Mouse (Mus musculus): ENCODE measurements at regions not wholly inside any gene's neighbourhood (a gene's known extent, or its start where the extent isn't known, plus 50 kb on each side); places are given as distances from the start of the nearest gene placed in this dataset.
A peak's percentile ranks its signal among the peaks of the same experiment; 100 is the strongest.

DNA sequence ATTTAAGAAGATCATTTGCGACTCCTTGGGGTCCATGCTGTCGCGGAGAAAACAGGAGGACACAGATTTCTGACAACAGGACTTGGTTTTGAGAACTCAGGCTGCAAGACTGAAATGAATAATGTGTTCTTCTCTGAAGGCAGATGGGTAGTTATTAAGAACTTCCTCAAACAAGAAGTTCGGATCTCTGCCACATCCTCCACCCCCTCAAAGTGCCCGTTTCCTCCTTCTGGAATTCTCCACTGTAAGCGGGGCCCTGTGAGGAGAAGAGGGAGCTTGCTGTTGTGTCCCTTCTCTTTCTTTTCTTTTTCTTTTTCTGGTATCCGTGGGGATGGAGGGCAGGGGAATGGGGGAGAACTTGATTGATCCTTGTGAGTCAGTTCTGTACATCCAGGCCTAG is 118.9 kb downstream of the 1700020N01Rik start:
- Histone ChIP-seq H3K4me2 (ENCODE audit: low read depth, low read length, poor library complexity, severe bottlenecking) (no peak overlapping the region), H3K9ac (replicated peaks; ENCODE audit: low read length, poor library complexity, severe bottlenecking) (no peak overlapping the region), H3K9me3 (ENCODE audit: low read length) (no peaks in the 10 kb centered on the region), H3K36me3 (ENCODE audit: insufficient read depth, low read length) (no peaks in the 10 kb centered on the region), H3K4me3 (ENCODE audit: low read depth, low read length) (no peak overlapping the region), H3K27ac (ENCODE audit: low read depth, low read length) (no peak overlapping the region), H3K27me3 (ENCODE audit: insufficient read depth, low read length) (no peaks in the 10 kb centered on the region), H3K4me1 (ENCODE audit: insufficient read depth, low read length) (no peaks in the 10 kb centered on the region)
- no peak for TF ChIP-seq CTCF (IDR thresholded peaks at IDR 0.05)
- ATAC-seq (ENCODE audit: low FRiP score), result no peak
- DNase-seq (ENCODE audit: low spot score), result no peak
- 85% methylated on average over 7 of the region's 7 CpGs for WGBS

DNA sequence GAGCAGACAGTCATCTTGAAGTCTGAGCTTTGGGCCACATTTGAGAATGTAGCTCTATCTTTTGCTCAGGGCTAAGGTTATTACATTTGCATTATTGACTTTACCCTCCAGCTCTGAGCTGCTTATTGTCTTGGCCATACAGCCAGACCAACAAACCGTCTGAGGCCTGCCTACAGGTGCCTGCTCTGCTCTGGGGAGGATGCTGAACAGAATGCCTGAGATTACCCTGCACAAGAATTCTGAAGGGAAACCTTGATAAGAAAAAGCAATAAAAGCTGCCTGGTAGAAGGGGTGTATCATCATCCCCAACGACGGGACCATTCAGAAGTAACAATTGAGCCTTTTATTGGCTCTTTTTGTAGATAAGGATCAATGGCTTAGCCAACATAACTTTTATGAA is 119.9 kb downstream of the 1700020N01Rik start:
- ATAC-seq (ENCODE audit: low FRiP score) (no peak), DNase-seq (ENCODE audit: low spot score) (no peak)
- Histone ChIP-seq H3K9me3 (ENCODE audit: low read length) (no peaks in the 10 kb centered on the region), H3K27me3 (ENCODE audit: insufficient read depth, low read length) (no peaks in the 10 kb centered on the region), H3K4me3 (ENCODE audit: low read depth, low read length) (no peak overlapping the region), H3K27ac (ENCODE audit: low read depth, low read length) (no peak overlapping the region), H3K4me1 (ENCODE audit: insufficient read depth, low read length) (no peaks in the 10 kb centered on the region), H3K4me2 (ENCODE audit: low read depth, low read length, poor library complexity, severe bottlenecking) (no peak overlapping the region), H3K9ac (replicated peaks; ENCODE audit: low read length, poor library complexity, severe bottlenecking) (no peak overlapping the region), H3K36me3 (ENCODE audit: insufficient read depth, low read length) (no peaks in the 10 kb centered on the region)
- 79% methylated on average over 3 of the region's 3 CpGs for WGBS
- TF ChIP-seq CTCF (IDR thresholded peaks at IDR 0.05), result no peak

DNA sequence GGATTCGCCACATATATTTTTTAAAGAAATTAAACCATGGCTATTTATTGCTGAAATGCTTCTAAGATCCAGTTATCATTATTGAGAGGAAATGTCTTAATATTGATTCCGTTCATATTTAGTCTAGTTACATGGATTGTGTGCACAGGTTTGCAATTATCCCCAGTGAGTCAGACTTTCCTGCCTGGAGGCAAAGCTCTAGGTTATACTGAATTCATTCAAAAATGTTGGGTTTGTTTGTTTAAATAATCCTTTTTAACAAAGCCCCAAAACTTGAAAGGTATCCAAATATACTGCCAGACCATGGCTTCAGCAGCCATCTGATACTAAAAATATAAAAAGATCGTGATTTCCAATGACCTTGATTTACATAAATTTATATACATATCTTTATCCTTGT is 122.5 kb downstream of the 1700020N01Rik start:
- no peak overlapping the region for H3K9ac ChIP-seq (replicated peaks; ENCODE audit: low read length, poor library complexity, severe bottlenecking)
- no peak overlapping the region for H3K4me3 ChIP-seq (ENCODE audit: low read depth, low read length)
- no peak overlapping the region for H3K4me2 ChIP-seq (ENCODE audit: low read depth, low read length, poor library complexity, severe bottlenecking)
- 82% methylated on average over 3 of the region's 3 CpGs for WGBS
- no peaks in the 10 kb centered on the region for H3K9me3 ChIP-seq (ENCODE audit: low read length)
- no peaks in the 10 kb centered on the region for H3K27me3 ChIP-seq (ENCODE audit: insufficient read depth, low read length)
- no peaks in the 10 kb centered on the region for H3K36me3 ChIP-seq (ENCODE audit: insufficient read depth, low read length)
- no peak for TF ChIP-seq CTCF (IDR thresholded peaks at IDR 0.05)
- no peaks in the 10 kb centered on the region for H3K4me1 ChIP-seq (ENCODE audit: insufficient read depth, low read length)
- no peak for DNase-seq (ENCODE audit: low spot score)
- no peak for ATAC-seq (ENCODE audit: low FRiP score)
- H3K27ac ChIP-seq (ENCODE audit: low read depth, low read length), result no peak overlapping the region

DNA sequence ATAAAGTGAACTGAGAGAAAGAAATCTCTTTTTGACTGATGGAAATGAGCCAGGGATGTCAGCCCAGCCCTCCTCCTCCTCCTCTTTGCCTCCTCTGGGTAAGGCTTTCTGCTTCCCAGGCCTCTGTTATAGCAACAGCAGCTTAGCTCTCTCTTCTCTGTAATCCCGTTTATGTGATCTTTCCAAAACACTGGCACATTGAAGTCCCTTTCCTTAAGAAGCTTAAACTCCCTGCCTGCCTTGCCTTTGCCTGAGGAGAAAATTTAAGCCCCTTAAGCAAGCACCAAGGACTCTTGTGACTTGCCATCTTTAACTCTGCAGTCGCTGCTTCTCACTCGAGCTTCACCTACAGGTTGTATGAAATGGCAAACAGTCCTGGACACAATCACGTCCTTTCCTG is 125.2 kb downstream of the 1700020N01Rik start:
- H3K4me3 ChIP-seq (ENCODE audit: low read depth, low read length), result no peak overlapping the region
- H3K9ac ChIP-seq (replicated peaks; ENCODE audit: low read length, poor library complexity, severe bottlenecking), result no peak overlapping the region
- no peaks in the 10 kb centered on the region for H3K27me3 ChIP-seq (ENCODE audit: insufficient read depth, low read length)
- peak overlapping the region; percentile 12; the same call in 1 of the 2 replicates for H3K27ac ChIP-seq (ENCODE audit: low read depth, low read length)
- no peak overlapping the region for H3K4me2 ChIP-seq (ENCODE audit: low read depth, low read length, poor library complexity, severe bottlenecking)
- no peaks in the 10 kb centered on the region for H3K36me3 ChIP-seq (ENCODE audit: insufficient read depth, low read length)
- DNase-seq (ENCODE audit: low spot score) (no peak), ATAC-seq (ENCODE audit: low FRiP score) (no peak)
- TF ChIP-seq CTCF (IDR thresholded peaks at IDR 0.05), result no peak
- no peaks in the 10 kb centered on the region for H3K4me1 ChIP-seq (ENCODE audit: insufficient read depth, low read length)
- H3K9me3 ChIP-seq (ENCODE audit: low read length), result no peaks in the 10 kb centered on the region
- WGBS, result 29% methylated on average over 4 of the region's 4 CpGs

DNA sequence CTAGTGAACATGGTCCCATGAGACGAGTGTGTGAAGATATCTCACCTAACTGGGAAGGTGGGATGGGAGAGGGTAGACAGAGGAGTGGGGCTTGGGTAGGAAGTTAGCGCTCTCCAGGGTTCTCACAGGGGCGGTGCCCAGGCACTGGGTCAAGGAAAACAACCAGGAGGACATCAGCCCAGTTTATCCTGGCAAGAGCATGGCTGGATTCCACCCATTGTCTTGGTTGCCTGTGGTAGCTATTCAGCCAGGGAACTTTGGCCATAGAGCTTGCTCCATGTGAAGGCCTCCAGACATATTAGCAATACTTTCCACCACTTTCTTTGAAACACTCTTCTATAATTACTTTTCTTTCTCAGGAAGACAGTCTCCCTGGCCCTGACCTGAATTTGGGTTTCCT is 131.4 kb downstream of the 1700020N01Rik start:
- DNase-seq (ENCODE audit: low spot score) (no peak), ATAC-seq (ENCODE audit: low FRiP score) (no peak)
- TF ChIP-seq CTCF (IDR thresholded peaks at IDR 0.05), result no peak
- Histone ChIP-seq H3K4me2 (ENCODE audit: low read depth, low read length, poor library complexity, severe bottlenecking) (no peak overlapping the region), H3K27me3 (ENCODE audit: insufficient read depth, low read length) (no peaks in the 10 kb centered on the region), H3K9ac (replicated peaks; ENCODE audit: low read length, poor library complexity, severe bottlenecking) (no peak overlapping the region), H3K27ac (ENCODE audit: low read depth, low read length) (no peak overlapping the region), H3K4me3 (ENCODE audit: low read depth, low read length) (no peak overlapping the region), H3K4me1 (ENCODE audit: insufficient read depth, low read length) (no peaks in the 10 kb centered on the region), H3K9me3 (ENCODE audit: low read length) (no peaks in the 10 kb centered on the region), H3K36me3 (ENCODE audit: insufficient read depth, low read length) (no peaks in the 10 kb centered on the region)
- WGBS, result 89% methylated on average over 3 of the region's 3 CpGs

DNA sequence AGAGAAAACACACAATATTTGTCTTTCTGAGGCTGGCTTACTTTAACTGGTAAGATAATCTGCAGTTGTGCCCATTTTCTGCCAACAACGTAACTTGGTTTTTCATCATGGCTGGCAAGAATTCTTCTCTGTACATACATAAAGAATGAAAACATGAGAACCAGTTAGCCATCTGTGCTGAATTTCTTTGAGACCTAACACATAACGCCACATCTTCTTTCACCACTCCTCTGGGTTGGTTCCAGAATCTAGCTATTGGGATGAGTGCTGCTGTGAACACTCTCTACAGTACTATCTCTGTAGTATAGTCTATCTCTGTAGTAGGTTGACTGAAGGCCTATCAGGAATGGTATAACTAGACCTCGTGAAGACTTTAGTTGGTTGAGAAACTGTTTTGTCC is 132.1 kb downstream of the 1700020N01Rik start:
- H3K4me1 ChIP-seq (ENCODE audit: insufficient read depth, low read length), result no peaks in the 10 kb centered on the region
- H3K4me3 ChIP-seq (ENCODE audit: low read depth, low read length), result no peak overlapping the region
- no peak overlapping the region for H3K27ac ChIP-seq (ENCODE audit: low read depth, low read length)
- no peak overlapping the region for H3K4me2 ChIP-seq (ENCODE audit: low read depth, low read length, poor library complexity, severe bottlenecking)
- 93% methylated on average over 3 of the region's 3 CpGs for WGBS
- DNase-seq (ENCODE audit: low spot score) (no peak), ATAC-seq (ENCODE audit: low FRiP score) (no peak)
- H3K27me3 ChIP-seq (ENCODE audit: insufficient read depth, low read length), result no peaks in the 10 kb centered on the region
- H3K9me3 ChIP-seq (ENCODE audit: low read length), result no peaks in the 10 kb centered on the region
- H3K36me3 ChIP-seq (ENCODE audit: insufficient read depth, low read length), result no peaks in the 10 kb centered on the region
- no peak for TF ChIP-seq CTCF (IDR thresholded peaks at IDR 0.05)
- H3K9ac ChIP-seq (replicated peaks; ENCODE audit: low read length, poor library complexity, severe bottlenecking), result no peak overlapping the region

Measured in midbrain, postnatal 0 days (tissue).